Mouse (Mus musculus) liver, adult 2 months (tissue): ENCODE measurements around the gene Prkca.

Source experiments
- CTCF ChIP-seq: fragments of 200-500 bp; IDR thresholded peaks from 2 replicates; pipeline ENCODE4 v1.5.1; 2011; ENCODE audit warnings: low read depth, low read length, control low read depth
- POLR2A ChIP-seq: fragments of 200-500 bp; IDR thresholded peaks from 2 replicates; pipeline ENCODE4 v1.6.1; 2011; ENCODE audit warnings: low read length, control low read depth; ENCODE audit not compliant: insufficient read depth; ENCODE audit errors: extremely low read depth

DNA sequence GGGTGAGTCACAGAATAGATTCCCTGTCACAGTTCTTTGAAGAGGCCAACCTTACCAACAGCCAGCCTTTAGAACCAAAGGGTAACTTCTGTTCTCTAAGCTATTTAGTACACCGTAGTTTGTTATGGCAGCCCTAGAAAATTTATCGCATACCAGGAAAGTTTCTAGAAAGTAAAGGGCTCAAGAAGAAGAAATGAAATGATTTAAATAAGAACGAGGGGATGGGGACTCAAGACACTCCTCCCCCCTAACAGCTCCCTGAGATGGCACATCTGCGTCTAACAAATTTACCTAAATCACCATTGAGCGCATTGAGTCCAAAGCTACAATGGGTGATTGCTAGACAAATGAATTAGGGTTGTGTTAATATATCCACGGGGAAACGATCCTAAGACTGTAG, 140.9 kb downstream of the Prkca start:
- TF ChIP-seq CTCF (no peak), POLR2A (no peak)
